Mouse (Mus musculus): ENCODE measurements around the gene Krtap4-13. TPM values are rescaled to one million over a fixed set of nuclear protein-coding genes. Genes with fewer than 3 reads are reported as not detected.
"Not testable (repeated sequence)": the region's sequence is repeated elsewhere in the genome, so short reads cannot be mapped to it uniquely, and the experiment has no call there.

Krtap4-13 gene
- polyA plus RNA-seq, 1 experiment from 2014 or later: not detected

DNA sequence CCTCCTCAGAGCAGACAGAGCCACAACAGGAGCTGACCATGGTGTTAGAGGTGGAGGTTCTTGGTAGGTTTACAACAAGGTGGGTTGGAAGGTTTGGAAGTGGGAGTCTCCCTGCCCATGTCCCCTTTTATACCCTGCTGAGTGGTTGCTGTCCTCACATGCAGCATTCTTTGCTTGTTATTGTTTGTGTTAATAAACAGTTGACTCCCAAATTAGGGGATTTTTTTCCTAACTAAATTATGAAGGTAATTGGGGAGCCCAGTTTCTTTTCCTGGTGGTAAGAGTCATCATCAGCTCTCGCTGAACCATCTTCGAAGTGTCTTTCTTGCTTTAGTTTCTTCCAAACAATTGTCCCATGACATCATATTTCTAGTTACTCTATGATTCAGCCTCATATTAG, 29.1 kb downstream of the Krtap4-13 start, which contains the start of gene Krtap4-8:
Gene Krtap4-8, minus strand, starts transcription at position 101 of the 400 bp plus-strand sequence.
- Histone ChIP-seq H3K36me3 (replicated peaks) (no peaks in the 10 kb centered on the region), H3K4me3 (no peak within 1 kb of the TSS), H3K4me1 (peaks cover 8% of the 10 kb centered on the region), H3K9me3 (no peaks in the 10 kb centered on the region), H3K27me3 (ENCODE audit: poor library complexity, severe bottlenecking) (no peaks in the 10 kb centered on the region), H3K27ac (no peak within 1 kb of the TSS)
- no peak for DNase-seq (ENCODE audit: extremely low spot score, low spot score)
- 95% methylated on average over 2 of the region's 2 CpGs for WGBS

DNA sequence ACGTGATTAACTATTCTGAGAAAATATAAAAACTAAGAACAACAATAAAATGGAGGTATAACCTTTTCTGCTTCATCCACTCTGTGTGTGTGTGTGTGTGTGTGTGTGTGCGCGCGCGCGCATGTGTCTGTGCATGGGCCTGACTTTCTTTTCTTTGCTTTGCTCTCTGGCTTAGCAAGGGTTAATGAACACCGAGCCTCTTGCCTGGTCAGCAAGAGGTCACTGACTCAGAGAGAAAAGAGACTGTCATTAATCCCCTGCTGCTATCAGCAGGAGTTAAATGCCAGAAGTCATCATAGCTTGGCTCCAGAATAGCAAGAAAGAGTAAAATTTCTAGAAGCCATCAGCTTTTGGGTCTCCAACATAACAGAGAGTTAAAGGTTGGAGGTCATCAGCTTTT, 31.3 kb downstream of the Krtap4-13 start:
- Histone ChIP-seq H3K36me3 (replicated peaks) (no peaks in the 10 kb centered on the region), H3K27me3 (ENCODE audit: poor library complexity, severe bottlenecking) (no peaks in the 10 kb centered on the region), H3K4me3 (no peak overlapping the region), H3K27ac (no peak overlapping the region), H3K9me3 (no peaks in the 10 kb centered on the region), H3K4me1 (peaks cover 8% of the 10 kb centered on the region)
- no peak for DNase-seq (ENCODE audit: extremely low spot score, low spot score)
- WGBS: 42% methylated on average over 7 of the region's 7 CpGs

DNA sequence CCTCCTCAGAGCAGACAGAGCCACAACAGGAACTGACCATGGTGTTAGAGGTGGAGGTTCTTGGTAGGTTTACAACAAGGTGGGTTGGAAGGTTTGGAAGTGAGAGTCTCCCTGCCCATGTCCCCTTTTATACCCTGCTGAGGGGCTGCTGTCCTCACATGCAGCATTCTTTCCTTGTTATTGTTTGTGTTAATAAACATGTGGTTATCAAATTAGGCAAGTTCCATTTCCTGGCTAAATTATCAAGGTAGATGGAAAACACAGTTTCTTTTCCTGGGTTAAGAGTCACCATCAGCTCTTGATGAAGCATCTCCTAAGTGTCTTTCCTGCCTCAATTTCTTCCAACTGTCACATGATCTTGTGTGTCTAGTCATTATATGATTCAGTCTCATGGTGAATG, 36.9 kb downstream of the Krtap4-13 start, which contains the start of gene Gm11595:
Gene Gm11595, minus strand, starts transcription at position 101 of the 400 bp plus-strand sequence.
- not testable (repeated sequence) for DNase-seq (ENCODE audit: extremely low spot score, low spot score); H3K27me3 ChIP-seq (ENCODE audit: poor library complexity, severe bottlenecking); H3K9me3 ChIP-seq; H3K4me1 ChIP-seq; H3K36me3 ChIP-seq (replicated peaks); H3K4me3 ChIP-seq
- 0 out of 2 replicates have a peak within 1 kb of the TSS, but pooled peaks have one; percentile 11 for H3K27ac ChIP-seq

DNA sequence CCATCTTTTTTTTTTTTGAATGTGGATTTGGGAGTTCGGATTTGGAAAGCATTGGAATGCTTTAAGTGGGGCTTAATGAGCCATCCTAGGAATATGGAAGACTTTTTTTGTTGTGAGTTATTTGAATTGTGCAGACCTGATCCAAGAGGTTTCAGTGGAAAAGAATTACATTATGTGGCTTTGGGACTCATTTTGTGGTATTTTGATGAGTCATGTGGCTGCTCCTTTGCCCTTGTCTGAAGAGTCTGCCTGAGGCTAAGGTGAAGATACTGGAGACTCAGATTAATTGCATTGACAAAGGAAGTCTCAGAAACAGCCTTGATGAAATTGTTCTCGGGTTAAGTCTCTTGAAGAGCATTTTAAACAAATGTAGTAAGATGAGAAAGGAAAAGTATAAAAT, 41.3 kb downstream of the Krtap4-13 start:
- 86% methylated on average over 2 of the region's 2 CpGs for WGBS
- H3K27me3 ChIP-seq (ENCODE audit: poor library complexity, severe bottlenecking): no peaks in the 10 kb centered on the region
- H3K27ac ChIP-seq: no peak overlapping the region
- H3K36me3 ChIP-seq (replicated peaks): no peaks in the 10 kb centered on the region
- no peaks in the 10 kb centered on the region for H3K4me1 ChIP-seq
- H3K9me3 ChIP-seq: no peaks in the 10 kb centered on the region
- DNase-seq (ENCODE audit: extremely low spot score, low spot score): no peak
- H3K4me3 ChIP-seq: no peak overlapping the region

Other genes starting within 250 kb of the Krtap4-13 start
- gene Krtap3-1, start 243.3 kb downstream of the Krtap4-13 start, polyA plus RNA-seq (2016; fragmentation: Nextera tagmentation; extraction: Ambion mirVana): not detected in 2 replicates
- gene Krtap1-5, start 228.9 kb downstream of the Krtap4-13 start, polyA plus RNA-seq (2016; fragmentation: Nextera tagmentation; extraction: Ambion mirVana): not detected in 2 replicates
- not detected in 2 replicates for gene Krtap1-4, start 226.2 kb downstream of the Krtap4-13 start, polyA plus RNA-seq (2016; fragmentation: Nextera tagmentation; extraction: Ambion mirVana)
- gene Krtap1-3, start 218.6 kb downstream of the Krtap4-13 start, polyA plus RNA-seq (2016; fragmentation: Nextera tagmentation; extraction: Ambion mirVana): not detected in 2 replicates
- not detected in 2 replicates for gene Krtap9-3, start 211.8 kb downstream of the Krtap4-13 start, polyA plus RNA-seq (2016; fragmentation: Nextera tagmentation; extraction: Ambion mirVana)
- not detected in 2 replicates for gene Gm11938, start 206.6 kb downstream of the Krtap4-13 start, polyA plus RNA-seq (2016; fragmentation: Nextera tagmentation; extraction: Ambion mirVana)
- gene Gm11937, start 199.7 kb downstream of the Krtap4-13 start, polyA plus RNA-seq (2016; fragmentation: Nextera tagmentation; extraction: Ambion mirVana): not detected in 2 replicates
- not detected in 2 replicates for gene Krtap2-4, start 195.0 kb downstream of the Krtap4-13 start, polyA plus RNA-seq (2016; fragmentation: Nextera tagmentation; extraction: Ambion mirVana)
- gene Gm11562, start 189.5 kb downstream of the Krtap4-13 start, polyA plus RNA-seq (2016; fragmentation: Nextera tagmentation; extraction: Ambion mirVana): not detected in 2 replicates
- not detected in 2 replicates for gene Krtap4-1, start 181.7 kb downstream of the Krtap4-13 start, polyA plus RNA-seq (2016; fragmentation: Nextera tagmentation; extraction: Ambion mirVana)
- not detected in 2 replicates for gene Krtap4-2, start 174.8 kb downstream of the Krtap4-13 start, polyA plus RNA-seq (2016; fragmentation: Nextera tagmentation; extraction: Ambion mirVana)
- gene Krtap4-7, start 165.8 kb downstream of the Krtap4-13 start, polyA plus RNA-seq (2016; fragmentation: Nextera tagmentation; extraction: Ambion mirVana): not detected in 2 replicates
- not detected in 2 replicates for gene Gm11555, start 159.7 kb downstream of the Krtap4-13 start, polyA plus RNA-seq (2016; fragmentation: Nextera tagmentation; extraction: Ambion mirVana)
- gene Gm11563, start 150.9 kb downstream of the Krtap4-13 start, polyA plus RNA-seq (2016; fragmentation: Nextera tagmentation; extraction: Ambion mirVana): not detected in 2 replicates
- not detected in 2 replicates for gene Krtap4-6, start 143.9 kb downstream of the Krtap4-13 start, polyA plus RNA-seq (2016; fragmentation: Nextera tagmentation; extraction: Ambion mirVana)
- gene Gm14190, start 119.2 kb downstream of the Krtap4-13 start, polyA plus RNA-seq (2016; fragmentation: Nextera tagmentation; extraction: Ambion mirVana): not detected in 2 replicates
- not detected in 2 replicates for gene Gm14180, start 75.6 kb downstream of the Krtap4-13 start, polyA plus RNA-seq (2016; fragmentation: Nextera tagmentation; extraction: Ambion mirVana)
- gene Gm11595, start 37.0 kb downstream of the Krtap4-13 start, polyA plus RNA-seq (2016; fragmentation: Nextera tagmentation; extraction: Ambion mirVana): not detected in 2 replicates
- gene Krtap4-8, start 29.2 kb downstream of the Krtap4-13 start, polyA plus RNA-seq (2016; fragmentation: Nextera tagmentation; extraction: Ambion mirVana): not detected in 2 replicates
- not detected in 2 replicates for gene Krtap4-9, start 24.7 kb downstream of the Krtap4-13 start, polyA plus RNA-seq (2016; fragmentation: Nextera tagmentation; extraction: Ambion mirVana)
- not detected in 2 replicates for gene Gm11596, start 16.4 kb downstream of the Krtap4-13 start, polyA plus RNA-seq (2016; fragmentation: Nextera tagmentation; extraction: Ambion mirVana)
- not detected in 2 replicates for gene Gm11569, start 11.0 kb downstream of the Krtap4-13 start, polyA plus RNA-seq (2016; fragmentation: Nextera tagmentation; extraction: Ambion mirVana)
- not detected in 2 replicates for gene Gm11554, start 5.4 kb downstream of the Krtap4-13 start, polyA plus RNA-seq (2016; fragmentation: Nextera tagmentation; extraction: Ambion mirVana)
- not detected in 2 replicates for gene Gm11564, start 5.8 kb upstream of the Krtap4-13 start, polyA plus RNA-seq (2016; fragmentation: Nextera tagmentation; extraction: Ambion mirVana)
- not detected in 2 replicates for gene 2300003K06Rik, start 28.2 kb upstream of the Krtap4-13 start, polyA plus RNA-seq (2016; fragmentation: Nextera tagmentation; extraction: Ambion mirVana)
- gene Krtap4-16, start 41.7 kb upstream of the Krtap4-13 start, polyA plus RNA-seq (2016; fragmentation: Nextera tagmentation; extraction: Ambion mirVana): not detected in 2 replicates
- gene Gm11568, start 48.0 kb upstream of the Krtap4-13 start, polyA plus RNA-seq (2016; fragmentation: Nextera tagmentation; extraction: Ambion mirVana): not detected in 2 replicates
- gene Gm11559, start 54.6 kb upstream of the Krtap4-13 start, polyA plus RNA-seq (2016; fragmentation: Nextera tagmentation; extraction: Ambion mirVana): not detected in 2 replicates
- not detected in 2 replicates for gene Krtap9-1, start 63.5 kb upstream of the Krtap4-13 start, polyA plus RNA-seq (2016; fragmentation: Nextera tagmentation; extraction: Ambion mirVana)
- gene Gm11567, start 69.3 kb upstream of the Krtap4-13 start, polyA plus RNA-seq (2016; fragmentation: Nextera tagmentation; extraction: Ambion mirVana): not detected in 2 replicates
- gene Krtap31-1, start 98.0 kb upstream of the Krtap4-13 start, polyA plus RNA-seq (2016; fragmentation: Nextera tagmentation; extraction: Ambion mirVana): not detected in 2 replicates
- not detected in 2 replicates for gene Gm11565, start 104.9 kb upstream of the Krtap4-13 start, polyA plus RNA-seq (2016; fragmentation: Nextera tagmentation; extraction: Ambion mirVana)
- gene Krtap31-2, start 126.4 kb upstream of the Krtap4-13 start, polyA plus RNA-seq (2016; fragmentation: Nextera tagmentation; extraction: Ambion mirVana): not detected in 2 replicates
- gene Krtap9-5, start 138.6 kb upstream of the Krtap4-13 start, polyA plus RNA-seq (2016; fragmentation: Nextera tagmentation; extraction: Ambion mirVana): not detected in 2 replicates
- gene Krtap29-1, start 169.2 kb upstream of the Krtap4-13 start, polyA plus RNA-seq (2016; fragmentation: Nextera tagmentation; extraction: Ambion mirVana): not detected in 2 replicates
- gene Krtap16-1, start 176.7 kb upstream of the Krtap4-13 start, polyA plus RNA-seq (2016; fragmentation: Nextera tagmentation; extraction: Ambion mirVana): not detected in 2 replicates
- not detected in 2 replicates for gene Krtap17-1, start 184.1 kb upstream of the Krtap4-13 start, polyA plus RNA-seq (2016; fragmentation: Nextera tagmentation; extraction: Ambion mirVana)
- not detected in 2 replicates for gene Krt33a, start 206.3 kb upstream of the Krtap4-13 start, polyA plus RNA-seq (2016; fragmentation: Nextera tagmentation; extraction: Ambion mirVana)
- not detected in 2 replicates for gene Krt33b, start 220.0 kb upstream of the Krtap4-13 start, polyA plus RNA-seq (2016; fragmentation: Nextera tagmentation; extraction: Ambion mirVana)
- gene Krt34, start 231.7 kb upstream of the Krtap4-13 start, polyA plus RNA-seq (2016; fragmentation: Nextera tagmentation; extraction: Ambion mirVana): not detected in 2 replicates
- not detected in 2 replicates for gene Krt31, start 240.7 kb upstream of the Krtap4-13 start, polyA plus RNA-seq (2016; fragmentation: Nextera tagmentation; extraction: Ambion mirVana)

All from forebrain, embryonic 10.5 days (tissue).